Mouse (Mus musculus) heart, postnatal 0 days (tissue): ENCODE data around the gene Arhgef10l.

Experiments
- CTCF ChIP-seq: IDR thresholded peaks from 2 replicates; pipeline ENCODE4 v1.5.1; 2016; ENCODE audit warnings: antibody characterized with exemption, control low read depth, low read depth
- EP300 ChIP-seq: IDR thresholded peaks from 2 replicates; pipeline ENCODE4 v1.6.1; 2016; ENCODE audit warnings: antibody characterized with exemption, low read depth

DNA sequence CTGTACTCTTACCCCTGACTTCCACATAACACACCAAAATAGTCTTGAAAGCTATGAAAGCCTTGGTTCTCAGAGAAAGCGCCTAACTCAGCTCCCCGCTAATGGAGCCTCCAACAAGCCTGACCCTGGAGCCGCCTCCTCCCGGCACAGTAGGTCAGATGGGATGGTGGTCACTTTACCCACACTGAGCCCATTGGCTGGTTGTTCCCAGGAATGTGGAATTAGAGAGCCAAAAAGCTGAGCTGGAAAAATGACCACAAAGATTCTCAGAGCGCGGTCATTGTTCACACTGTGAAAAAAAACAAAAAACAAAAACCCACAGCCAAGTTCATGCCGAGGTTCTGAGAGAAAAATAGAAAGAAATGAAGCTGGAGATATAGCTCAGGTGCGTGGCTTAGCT is 9.3 kb downstream of the Arhgef10l start:
- TF ChIP-seq CTCF, result no peak
- no peak for TF ChIP-seq EP300
